Mouse (Mus musculus): ENCODE measurements around the gene U2surp.
"Not testable (repeated sequence)": the region's sequence is repeated elsewhere in the genome, so short reads cannot be mapped to it uniquely, and the experiment has no call there.

Gene U2surp

GRCm38 (mm10) chr9:95533817-95534216, 22.0 kb upstream of the U2surp start:
- DNase-seq: peak in 1 of 2 experiments; percentile 51

- DNase-seq: peak; percentile 68 to 73
Observed at GRCm38 (mm10) chr9:95531144-95531543, 19.3 kb upstream of the U2surp start.

- DNase-seq: peak in 1 of 2 experiments; percentile 20
Observed at GRCm38 (mm10) chr9:95527676-95528075, 15.9 kb upstream of the U2surp start.

- peak; percentile 88 to 93 for DNase-seq
Observed at GRCm38 (mm10) chr9:95525961-95526360, 14.2 kb upstream of the U2surp start.

- DNase-seq: peak in 1 of 2 experiments; percentile 51
Observed at GRCm38 (mm10) chr9:95525376-95525775, 13.6 kb upstream of the U2surp start.

- DNase-seq: no peak
Observed at GRCm38 (mm10) chr9:95522561-95522960, 10.8 kb upstream of the U2surp start.

- DNase-seq: peak in 1 of 2 experiments; percentile 17
Observed at GRCm38 (mm10) chr9:95521566-95521965, 9.8 kb upstream of the U2surp start.

GRCm38 (mm10) chr9:95521031-95521430, 9.2 kb upstream of the U2surp start:
- no peak for DNase-seq

GRCm38 (mm10) chr9:95520563-95520962, 8.8 kb upstream of the U2surp start:
- DNase-seq: no peak

GRCm38 (mm10) chr9:95514361-95514760, 2.6 kb upstream of the U2surp start:
- peak; percentile 42 to 47 for DNase-seq

GRCm38 (mm10) chr9:95513776-95514175, 2.0 kb upstream of the U2surp start:
- DNase-seq: no peak

- no peak for DNase-seq
Observed at GRCm38 (mm10) chr9:95512331-95513030, 685 bp upstream of the U2surp start.

GRCm38 (mm10) chr9:95510693-95511404, 947 bp downstream of the U2surp start:
- peak in 1 of 2 experiments; percentile 21 for DNase-seq

- no peak for DNase-seq
Observed at GRCm38 (mm10) chr9:95505666-95506065, 6.1 kb downstream of the U2surp start.

- DNase-seq: no peak
Observed at GRCm38 (mm10) chr9:95499848-95500247, 11.9 kb downstream of the U2surp start.

- DNase-seq: no peak
Observed at GRCm38 (mm10) chr9:95495038-95495437, 16.8 kb downstream of the U2surp start.

GRCm38 (mm10) chr9:95493393-95493792, 18.4 kb downstream of the U2surp start:
- DNase-seq: peak in 1 of 2 experiments; percentile 13

GRCm38 (mm10) chr9:95490003-95490402, 21.8 kb downstream of the U2surp start:
- DNase-seq: no peak

- no peak for DNase-seq
Observed at GRCm38 (mm10) chr9:95488861-95489260, 22.9 kb downstream of the U2surp start.

- DNase-seq: no peak
Observed at GRCm38 (mm10) chr9:95479981-95480380, 31.8 kb downstream of the U2surp start.

GRCm38 (mm10) chr9:95478443-95478842, 33.4 kb downstream of the U2surp start:
- no peak for DNase-seq

GRCm38 (mm10) chr9:95472926-95473325, 38.9 kb downstream of the U2surp start:
- DNase-seq: peak in 1 of 2 experiments; percentile 69

GRCm38 (mm10) chr9:95469011-95469576, 42.7 kb downstream of the U2surp start:
- not testable (repeated sequence) for DNase-seq

GRCm38 (mm10) chr9:95464028-95464427, 47.8 kb downstream of the U2surp start:
- DNase-seq: no peak
